Mouse (Mus musculus): ENCODE results near the gene Lin54. TPM values are rescaled to one million over a fixed set of nuclear protein-coding genes. Genes with fewer than 3 reads are reported as not detected.

The Lin54 gene
- polyA plus RNA-seq, 1 experiment from 2014 or later: 10.6 TPM

- under 1% methylated on average over 68 of the region's 82 CpGs for WGBS
- ATAC-seq (ENCODE audit: insufficient number of reproducible peaks, low FRiP score, low TSS enrichment, low read depth): peak; percentile 98
Observed at GRCm38 (mm10) chr5:100415761-100416590, 84.5 kb downstream of the Lin54 start, which contains the start of gene Sec31a. Gene Sec31a (minus strand): TSS chr5:100416234.

GRCm38 (mm10) chr5:100414474-100415196, 85.8 kb downstream of the Lin54 start:
- Histone ChIP-seq H3K4me3 (peak overlapping the region; percentile 88), H3K9me3 (no peaks in the 10 kb centered on the region), H3K9ac (peak overlapping the region; percentile 38), H3K4me1 (peaks cover 14% of the 10 kb centered on the region), H3K27ac (no peak overlapping the region), H3K27me3 (no peaks in the 10 kb centered on the region), H3K36me3 (peaks cover 20% of the 10 kb centered on the region), H3K4me2 (peak overlapping the region; percentile 50)
- no peak for ATAC-seq (ENCODE audit: insufficient number of reproducible peaks, low FRiP score, low TSS enrichment, low read depth)
- WGBS: 43% methylated on average over 11 of the region's 11 CpGs

More at GRCm38 (mm10) chr5:100415761-100416590, 84.5 kb downstream of the Lin54 start, which contains the start of gene Sec31a:
- H3K4me2 ChIP-seq: peak within 1 kb of the TSS; percentile 50
- peak within 1 kb of the TSS; percentile 96 for H3K27ac ChIP-seq
- peaks cover 29% of the 10 kb centered on the region for H3K36me3 ChIP-seq
- peaks cover 14% of the 10 kb centered on the region for H3K4me1 ChIP-seq
- no peaks in the 10 kb centered on the region for H3K27me3 ChIP-seq
- H3K9ac ChIP-seq: peak within 1 kb of the TSS; percentile 94
- H3K4me3 ChIP-seq: peak within 1 kb of the TSS; percentile 88
- no peaks in the 10 kb centered on the region for H3K9me3 ChIP-seq

DNA sequence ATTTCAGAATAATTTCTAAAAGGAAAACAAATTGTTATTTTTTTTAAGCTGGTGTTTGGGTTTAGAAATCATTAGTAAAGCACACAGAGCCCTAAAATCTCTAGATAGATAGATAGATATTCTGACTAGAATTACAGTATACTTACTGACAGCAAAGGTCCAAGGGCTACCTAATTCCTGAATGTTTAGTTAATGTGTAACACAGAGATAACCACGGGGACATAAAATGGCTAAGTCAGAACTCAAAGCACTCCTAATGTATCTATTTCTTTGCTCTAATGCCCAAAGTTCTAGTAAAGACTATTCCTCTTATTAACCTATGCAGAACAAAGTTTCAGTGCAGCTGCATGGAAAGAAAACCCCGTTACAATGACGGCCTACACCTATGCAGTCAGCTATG, 87.6 kb downstream of the Lin54 start:
- no peak for ATAC-seq (ENCODE audit: insufficient number of reproducible peaks, low FRiP score, low TSS enrichment, low read depth)
- no peak overlapping the region for H3K4me2 ChIP-seq
- peaks cover 14% of the 10 kb centered on the region for H3K4me1 ChIP-seq
- WGBS: 63% methylated on average over 3 of the region's 3 CpGs
- no peak overlapping the region for H3K27ac ChIP-seq
- no peaks in the 10 kb centered on the region for H3K27me3 ChIP-seq
- peaks cover 13% of the 10 kb centered on the region for H3K36me3 ChIP-seq
- no peak overlapping the region for H3K4me3 ChIP-seq
- H3K9ac ChIP-seq: no peak overlapping the region
- H3K9me3 ChIP-seq: no peaks in the 10 kb centered on the region

GRCm38 (mm10) chr5:100410281-100410680, 90.2 kb downstream of the Lin54 start:
- ATAC-seq (ENCODE audit: insufficient number of reproducible peaks, low FRiP score, low TSS enrichment, low read depth): no peak

GRCm38 (mm10) chr5:100408485-100408884, 92.0 kb downstream of the Lin54 start:
- no peaks in the 10 kb centered on the region for H3K9me3 ChIP-seq
- peaks cover 1% of the 10 kb centered on the region for H3K4me1 ChIP-seq
- WGBS: 77% methylated on average over 5 of the region's 5 CpGs
- H3K4me3 ChIP-seq: no peak overlapping the region
- no peak overlapping the region for H3K4me2 ChIP-seq
- no peaks in the 10 kb centered on the region for H3K27me3 ChIP-seq
- H3K36me3 ChIP-seq: peaks cover 47% of the 10 kb centered on the region
- ATAC-seq (ENCODE audit: insufficient number of reproducible peaks, low FRiP score, low TSS enrichment, low read depth): 0 out of 2 replicates have a peak, but pooled peaks have one; percentile 24
- H3K9ac ChIP-seq: no peak overlapping the region
- H3K27ac ChIP-seq: no peak overlapping the region

More at GRCm38 (mm10) chr5:100410281-100410680, 90.2 kb downstream of the Lin54 start:
- H3K27me3 ChIP-seq: no peaks in the 10 kb centered on the region
- no peaks in the 10 kb centered on the region for H3K9me3 ChIP-seq
- H3K4me2 ChIP-seq: no peak overlapping the region
- WGBS: 88% methylated on average over 5 of the region's 5 CpGs
- no peak overlapping the region for H3K27ac ChIP-seq
- peaks cover 9% of the 10 kb centered on the region for H3K4me1 ChIP-seq
- peaks cover 34% of the 10 kb centered on the region for H3K36me3 ChIP-seq
- no peak overlapping the region for H3K9ac ChIP-seq
- H3K4me3 ChIP-seq: no peak overlapping the region

- H3K36me3 ChIP-seq: peaks cover 88% of the 10 kb centered on the region
- no peaks in the 10 kb centered on the region for H3K27me3 ChIP-seq
- no peaks in the 10 kb centered on the region for H3K9me3 ChIP-seq
- 98% methylated on average over 3 of the region's 3 CpGs for WGBS
- H3K4me3 ChIP-seq: no peak overlapping the region
- no peak overlapping the region for H3K27ac ChIP-seq
- H3K4me2 ChIP-seq: no peak overlapping the region
- H3K9ac ChIP-seq: no peak overlapping the region
- peaks cover 5% of the 10 kb centered on the region; the same call in 1 of the 2 replicates for H3K4me1 ChIP-seq
- ATAC-seq (ENCODE audit: insufficient number of reproducible peaks, low FRiP score, low TSS enrichment, low read depth): no peak
Observed at GRCm38 (mm10) chr5:100396753-100397152, 103.7 kb downstream of the Lin54 start.

- ATAC-seq (ENCODE audit: insufficient number of reproducible peaks, low FRiP score, low TSS enrichment, low read depth): no peak
- Histone ChIP-seq H3K9ac (no peak overlapping the region), H3K4me3 (no peak overlapping the region), H3K27ac (no peak overlapping the region), H3K36me3 (peaks cover 96% of the 10 kb centered on the region), H3K9me3 (no peaks in the 10 kb centered on the region), H3K27me3 (no peaks in the 10 kb centered on the region), H3K4me2 (no peak overlapping the region), H3K4me1 (peaks cover 5% of the 10 kb centered on the region; the same call in 1 of the 2 replicates)
- WGBS: 71% methylated on average over 3 of the region's 3 CpGs
Observed at GRCm38 (mm10) chr5:100393681-100394080, 106.8 kb downstream of the Lin54 start.

- Histone ChIP-seq H3K36me3 (peaks cover 92% of the 10 kb centered on the region), H3K4me1 (peaks cover 5% of the 10 kb centered on the region; the same call in 1 of the 2 replicates), H3K9me3 (no peaks in the 10 kb centered on the region), H3K4me3 (no peak overlapping the region), H3K4me2 (no peak overlapping the region), H3K27me3 (no peaks in the 10 kb centered on the region), H3K9ac (no peak overlapping the region), H3K27ac (no peak overlapping the region)
- no peak for ATAC-seq (ENCODE audit: insufficient number of reproducible peaks, low FRiP score, low TSS enrichment, low read depth)
- WGBS: 90% methylated on average over 20 of the region's 20 CpGs
Observed at GRCm38 (mm10) chr5:100392436-100392955, 107.9 kb downstream of the Lin54 start.

Small RNA genes lying within 50 kb of the gene (microRNA-seq; reads per million reads assigned to microRNA genes)
- not detected for gene Gm23222

Other genes with a start within 250 kb of the Lin54 start
- 266 TPM in 2 replicates for gene Sec31a, start 84.4 kb downstream of the Lin54 start, polyA plus RNA-seq (2015; fragmentation: Nextera tagmentation; extraction: Ambion mirVana)
- gene Cops4, start 17.7 kb upstream of the Lin54 start, polyA plus RNA-seq (2015; fragmentation: Nextera tagmentation; extraction: Ambion mirVana): 182 and 195 TPM in 2 replicates
- gene Plac8, start 71.6 kb upstream of the Lin54 start, polyA plus RNA-seq (2015; fragmentation: Nextera tagmentation; extraction: Ambion mirVana): 5.3 and 8.3 TPM in 2 replicates
- 40.7 and 48.0 TPM in 2 replicates for gene Coq2, start 174.5 kb upstream of the Lin54 start, polyA plus RNA-seq (2015; fragmentation: Nextera tagmentation; extraction: Ambion mirVana)
- gene Hpse, start 219.1 kb upstream of the Lin54 start, polyA plus RNA-seq (2015; fragmentation: Nextera tagmentation; extraction: Ambion mirVana): 5.8 and 6.1 TPM in 2 replicates